Comparison of ENCODE assay signal across 14 mouse cellular contexts in genomic region chr6:129449743-129450142, GRCm38 (mm10). TPM values are rescaled to one million over a fixed set of nuclear protein-coding genes. Genes with fewer than 3 reads are reported as not detected.
A peak's percentile ranks its signal among the peaks of the same experiment; 100 is the strongest.
DNase-seq lines count a peak whose midpoint lies in the region; ATAC-seq and TF ChIP-seq lines count a peak whose summit lies in the region.
"Had no signal": no experiment of that assay in that cellular context is flagged by ENCODE, and none has a peak within 500 bp of the region (broad histone marks: within the 10 kb centered on the region; RNA-seq: fewer than 3 reads in every experiment).

No protein-coding gene starts in this region.

- H3K9me3 ChIP-seq in heart, embryonic 12.5 days (replicated peaks) = no peaks in the 10 kb centered on the region
- H3K9me3 ChIP-seq in lung, embryonic 14.5 days (ENCODE audit: low read depth, low read length) = no peaks in the 10 kb centered on the region
- H3K9me3 ChIP-seq in heart, embryonic 16.5 days (replicated peaks; ENCODE audit: control insufficient read depth, low read length) = no peaks in the 10 kb centered on the region
- H3K9me3 ChIP-seq: hindbrain, embryonic 12.5 days; neural tube, embryonic 12.5 days had no signal

- no peaks in the 10 kb centered on the region for H3K4me1 ChIP-seq in heart, embryonic 12.5 days (replicated peaks)
- no peaks in the 10 kb centered on the region for H3K4me1 ChIP-seq in lung, embryonic 14.5 days (ENCODE audit: insufficient read depth)
- H3K4me1 ChIP-seq in heart, embryonic 16.5 days (ENCODE audit: control insufficient read depth, insufficient read depth, low read length) = no peaks in the 10 kb centered on the region
- H3K4me1 ChIP-seq: hindbrain, embryonic 12.5 days; neural tube, embryonic 12.5 days had no signal

- no peak overlapping the region for H3K4me2 ChIP-seq in heart, embryonic 12.5 days
- peak overlapping the region; percentile 35 for H3K4me2 ChIP-seq in lung, embryonic 14.5 days
- peak overlapping the region; percentile 40 for H3K4me2 ChIP-seq in heart, embryonic 16.5 days (ENCODE audit: low read depth, low read length)
- H3K4me2 ChIP-seq: hindbrain, embryonic 12.5 days; neural tube, embryonic 12.5 days had no signal

- DNase-seq in heart, adult 9 months (ENCODE audit: low spot score in 2 of 2) = peak; percentile 49 to 67
- DNase-seq in lung, embryonic 14.5 days = no peak
- no peak for DNase-seq in lung, postnatal 14 days
- no peak for DNase-seq in layer of hippocampus, postnatal 25 days (ENCODE audit: extremely low spot score in 1 of 2, low spot score in 1 of 2)
- no peak for DNase-seq in thymus, postnatal 36 days
- DNase-seq: cerebellum, adult 11-12 months had no signal

- H3K27me3 ChIP-seq in heart, embryonic 12.5 days (replicated peaks) = no peaks in the 10 kb centered on the region
- H3K27me3 ChIP-seq in lung, embryonic 14.5 days (ENCODE audit: insufficient read depth, low read length) = no peaks in the 10 kb centered on the region
- H3K27me3 ChIP-seq in heart, embryonic 16.5 days (ENCODE audit: control insufficient read depth, insufficient read depth, low read length) = no peaks in the 10 kb centered on the region
- H3K27me3 ChIP-seq: hindbrain, embryonic 12.5 days; neural tube, embryonic 12.5 days had no signal

- no peak for ATAC-seq in heart, embryonic 12.5 days (ENCODE audit: insufficient number of reproducible peaks, low FRiP score)
- no peak for ATAC-seq in lung, embryonic 14.5 days (ENCODE audit: insufficient read depth)
- no peak for ATAC-seq in heart, embryonic 16.5 days (replicated peaks; ENCODE audit: extremely low read depth, insufficient read depth, low FRiP score)
- ATAC-seq: midbrain, embryonic 16.5 days had no signal

- H3K36me3 ChIP-seq in heart, embryonic 12.5 days = no peaks in the 10 kb centered on the region
- H3K36me3 ChIP-seq in lung, embryonic 14.5 days (ENCODE audit: insufficient read depth) = no peaks in the 10 kb centered on the region
- no peaks in the 10 kb centered on the region for H3K36me3 ChIP-seq in heart, embryonic 16.5 days (ENCODE audit: control insufficient read depth, insufficient read depth)
- H3K36me3 ChIP-seq: hindbrain, embryonic 12.5 days; neural tube, embryonic 12.5 days had no signal

- H3K27ac ChIP-seq in heart, embryonic 12.5 days (ENCODE audit: poor library complexity, severe bottlenecking) = no peak overlapping the region
- no peak overlapping the region for H3K27ac ChIP-seq in lung, embryonic 14.5 days (ENCODE audit: low read depth)
- peak overlapping the region; percentile 5; the same call in 1 of the 2 replicates for H3K27ac ChIP-seq in heart, embryonic 16.5 days (ENCODE audit: low read length)
- H3K27ac ChIP-seq: hindbrain, embryonic 12.5 days; neural tube, embryonic 12.5 days had no signal

- H3K9ac ChIP-seq in heart, embryonic 12.5 days = no peak overlapping the region
- no peak overlapping the region for H3K9ac ChIP-seq in lung, embryonic 14.5 days
- H3K9ac ChIP-seq in heart, embryonic 16.5 days (ENCODE audit: low read length) = no peak overlapping the region
- H3K9ac ChIP-seq: hindbrain, embryonic 12.5 days; neural tube, embryonic 12.5 days had no signal

- 73% methylated on average over 6 of the region's 6 CpGs for WGBS in heart, embryonic 12.5 days
- 60% methylated on average over 6 of the region's 6 CpGs for WGBS in lung, embryonic 14.5 days
- WGBS in heart, embryonic 16.5 days = 58% methylated on average over 6 of the region's 6 CpGs

- no peak for TF ChIP-seq CTCF in lung, embryonic 14.5 days (IDR thresholded peaks at IDR 0.05; ENCODE audit: low read depth)

- H3K4me3 ChIP-seq in heart, embryonic 12.5 days = no peak overlapping the region
- H3K4me3 ChIP-seq in lung, embryonic 14.5 days (ENCODE audit: low read depth, low read length) = no peak overlapping the region
- 0 out of 2 replicates have a peak overlapping the region, but pooled peaks have one; percentile 1 for H3K4me3 ChIP-seq in heart, embryonic 16.5 days (ENCODE audit: low read length)
- H3K4me3 ChIP-seq: hindbrain, embryonic 12.5 days; neural tube, embryonic 12.5 days had no signal

RNA-seq across cellular contexts. Expression of gene Clec1a, which starts 2.1 kb away (rescaled TPM):
- 0.91 and 1.2 TPM in 2 replicates for polyA plus RNA-seq in heart, embryonic 12.5 days (2016; fragmentation: Nextera tagmentation; extraction: Ambion mirVana)
- 13.7 and 15.2 TPM in 2 replicates for polyA plus RNA-seq in lung, embryonic 14.5 days (2014; fragmentation: Nextera tagmentation; extraction: Ambion mirVana)
- 6.2 and 8.6 TPM in 2 replicates for polyA plus RNA-seq in heart, embryonic 16.5 days (2015; fragmentation: Nextera tagmentation; extraction: Ambion mirVana)
- 1 to 10 TPM; 3.1 to 3.5 TPM for total RNA-seq in layer of hippocampus, postnatal 25 days (2021)

RNA-seq across cellular contexts. Expression of gene Clec9a, which starts 41.1 kb away (rescaled TPM):
- polyA plus RNA-seq in heart, embryonic 12.5 days (2016; fragmentation: Nextera tagmentation; extraction: Ambion mirVana) = 0.10 and 0.27 TPM in 2 replicates
- 0.87 and 1.1 TPM in 2 replicates for polyA plus RNA-seq in lung, embryonic 14.5 days (2014; fragmentation: Nextera tagmentation; extraction: Ambion mirVana)
- 0.39 and 0.45 TPM in 2 replicates for polyA plus RNA-seq in heart, embryonic 16.5 days (2015; fragmentation: Nextera tagmentation; extraction: Ambion mirVana)
- total RNA-seq in layer of hippocampus, postnatal 25 days (2021) = not detected
- total RNA-seq: left cerebral cortex, adult 18-20 months had no signal
- polyA plus RNA-seq: frontal cortex, adult 2 months; testis, adult 2 months had no signal

RNA-seq across cellular contexts. Expression of gene Clec1b, which starts 52.6 kb away (rescaled TPM):
- 6.6 and 7.4 TPM in 2 replicates for polyA plus RNA-seq in heart, embryonic 12.5 days (2016; fragmentation: Nextera tagmentation; extraction: Ambion mirVana)
- 3.7 and 5.0 TPM in 2 replicates for polyA plus RNA-seq in lung, embryonic 14.5 days (2014; fragmentation: Nextera tagmentation; extraction: Ambion mirVana)
- polyA plus RNA-seq in heart, embryonic 16.5 days (2015; fragmentation: Nextera tagmentation; extraction: Ambion mirVana) = 3.9 and 4.7 TPM in 2 replicates
- not detected for total RNA-seq in layer of hippocampus, postnatal 25 days (2021)
- polyA plus RNA-seq: frontal cortex, adult 2 months; testis, adult 2 months had no signal

RNA-seq across cellular contexts. Expression of gene Olr1, which starts 57.2 kb away (rescaled TPM):
- polyA plus RNA-seq in heart, embryonic 12.5 days (2016; fragmentation: Nextera tagmentation; extraction: Ambion mirVana) = 0.42 and 0.46 TPM in 2 replicates
- 0.18 and 0.21 TPM in 2 replicates for polyA plus RNA-seq in lung, embryonic 14.5 days (2014; fragmentation: Nextera tagmentation; extraction: Ambion mirVana)
- 0.30 and 0.39 TPM in 2 replicates for polyA plus RNA-seq in heart, embryonic 16.5 days (2015; fragmentation: Nextera tagmentation; extraction: Ambion mirVana)
- not detected for total RNA-seq in layer of hippocampus, postnatal 25 days (2021)
- total RNA-seq: left cerebral cortex, adult 18-20 months had no signal
- polyA plus RNA-seq: hindbrain, embryonic 12.5 days; midbrain, embryonic 16.5 days had no signal

Comparison
In these comparisons a context has a peak if more than half of its experiments do, and no peak if none do; other contexts are left out.
1. DNase-seq: peak in heart, adult 9 months (2 of 2); none in lung, embryonic 14.5 days (single experiment), lung, postnatal 14 days (single experiment), layer of hippocampus, postnatal 25 days (0 of 2) and thymus, postnatal 36 days (0 of 2).